Mouse (Mus musculus): Measurements from ENCODE around the gene Ceacam19.
"Not testable (repeated sequence)": the region's sequence is repeated elsewhere in the genome, so short reads cannot be mapped to it uniquely, and the experiment has no call there.

Ceacam19 gene

DNA sequence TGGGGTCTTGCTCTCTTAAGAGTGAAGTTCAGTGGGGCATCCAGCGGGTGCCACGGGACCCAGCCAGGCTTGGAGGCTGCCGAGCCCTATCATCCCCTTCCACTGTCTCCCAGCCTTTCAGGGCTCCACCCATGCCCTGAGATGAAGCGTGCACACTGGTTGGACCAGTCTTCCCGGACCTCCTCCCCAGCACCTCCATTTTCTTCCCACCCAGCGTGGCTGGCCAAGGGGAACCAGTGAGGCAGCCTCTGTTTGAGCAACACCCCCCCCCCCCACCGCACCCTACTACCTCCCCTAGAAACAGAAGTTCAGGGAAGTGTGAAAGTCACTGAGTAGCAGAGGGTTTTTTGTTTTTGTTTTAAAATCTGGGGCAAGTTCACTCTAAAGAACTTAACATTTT lies at the start of gene Ceacam19:
TSS of gene Ceacam19 (minus strand) at position 117 of the 400 bp plus-strand sequence.
- DNase-seq (ENCODE audit: low read depth, low spot score) = no peak

DNA sequence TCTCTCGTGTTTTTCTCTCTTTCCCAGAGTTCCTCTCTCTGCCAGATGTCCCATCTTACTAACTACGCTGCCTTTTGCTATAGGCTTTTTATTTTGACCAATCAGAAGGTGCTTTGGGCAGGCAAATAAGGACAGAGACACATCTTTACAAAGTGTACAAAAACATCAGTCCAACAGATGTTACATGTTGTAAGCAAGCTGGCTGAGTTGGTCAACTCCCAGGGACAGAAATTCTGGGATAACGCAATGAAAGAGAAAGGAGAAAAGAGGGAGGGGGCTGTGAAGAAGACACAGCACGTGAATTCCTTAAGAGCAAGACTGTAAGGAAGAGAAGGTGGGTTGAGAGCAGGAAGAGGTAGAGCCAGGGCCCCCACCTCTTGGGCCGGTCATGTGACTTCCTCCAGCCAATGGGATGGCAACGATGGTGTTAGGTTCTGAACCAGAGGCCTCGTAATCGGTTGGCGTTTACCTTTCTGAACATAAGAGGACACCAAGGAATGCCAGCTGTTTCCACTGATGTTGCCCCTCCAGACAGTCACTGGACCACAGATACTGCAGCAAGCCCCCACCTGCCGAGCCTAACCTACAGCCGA lies 49.6 kb upstream of the Ceacam19 start:
- no peak for DNase-seq (ENCODE audit: low read depth, low spot score)

DNA sequence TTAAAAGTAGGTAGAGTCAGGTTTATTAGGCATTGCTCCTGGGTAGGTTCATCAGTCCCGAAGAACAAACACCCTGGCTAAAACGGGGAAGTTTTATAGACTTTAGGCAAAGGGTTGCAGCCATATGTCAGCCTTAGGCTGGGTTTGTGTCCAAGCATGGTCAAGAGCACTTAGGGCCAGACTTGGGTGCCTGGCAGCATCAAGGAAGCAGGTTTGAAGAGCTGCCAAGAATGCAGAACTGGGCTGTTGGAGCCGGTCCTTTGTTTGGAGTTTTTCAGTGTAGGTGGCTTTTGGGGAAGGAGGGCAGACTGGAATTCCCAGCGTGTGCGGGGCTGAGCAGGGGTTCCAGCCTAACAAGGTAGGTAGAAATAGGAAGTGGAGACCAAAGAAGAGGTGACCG lies 48.2 kb upstream of the Ceacam19 start:
- no peak for DNase-seq (ENCODE audit: low read depth, low spot score)

DNA sequence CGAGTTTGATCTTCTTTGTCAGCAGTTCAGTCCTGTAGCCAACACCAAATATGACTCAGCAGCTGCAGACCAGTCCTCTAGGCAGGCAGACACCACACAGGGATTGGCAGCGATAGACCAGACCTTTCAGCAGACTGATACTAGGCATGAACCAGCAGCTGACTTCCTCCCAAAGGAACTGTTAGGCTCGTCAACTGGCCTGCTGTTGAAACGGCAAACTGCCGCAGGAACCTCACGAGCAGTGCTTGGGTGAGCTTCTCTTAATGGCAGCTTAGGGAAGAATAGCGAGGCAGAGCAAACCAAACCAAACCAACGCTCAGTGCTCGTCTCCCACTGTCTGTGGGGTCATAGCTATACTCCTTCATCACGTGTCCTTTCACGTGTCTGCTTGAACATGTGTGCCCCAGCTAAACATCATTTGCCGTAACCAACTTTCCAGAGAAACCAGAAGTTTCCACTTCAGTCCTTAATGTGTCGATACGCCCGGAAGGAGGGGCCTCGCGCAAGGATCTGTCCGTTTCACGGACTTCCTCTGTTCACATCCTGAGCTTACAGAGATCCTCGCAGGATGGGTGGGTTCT lies 47.5 kb upstream of the Ceacam19 start:
- no peak for DNase-seq (ENCODE audit: low read depth, low spot score)

DNA sequence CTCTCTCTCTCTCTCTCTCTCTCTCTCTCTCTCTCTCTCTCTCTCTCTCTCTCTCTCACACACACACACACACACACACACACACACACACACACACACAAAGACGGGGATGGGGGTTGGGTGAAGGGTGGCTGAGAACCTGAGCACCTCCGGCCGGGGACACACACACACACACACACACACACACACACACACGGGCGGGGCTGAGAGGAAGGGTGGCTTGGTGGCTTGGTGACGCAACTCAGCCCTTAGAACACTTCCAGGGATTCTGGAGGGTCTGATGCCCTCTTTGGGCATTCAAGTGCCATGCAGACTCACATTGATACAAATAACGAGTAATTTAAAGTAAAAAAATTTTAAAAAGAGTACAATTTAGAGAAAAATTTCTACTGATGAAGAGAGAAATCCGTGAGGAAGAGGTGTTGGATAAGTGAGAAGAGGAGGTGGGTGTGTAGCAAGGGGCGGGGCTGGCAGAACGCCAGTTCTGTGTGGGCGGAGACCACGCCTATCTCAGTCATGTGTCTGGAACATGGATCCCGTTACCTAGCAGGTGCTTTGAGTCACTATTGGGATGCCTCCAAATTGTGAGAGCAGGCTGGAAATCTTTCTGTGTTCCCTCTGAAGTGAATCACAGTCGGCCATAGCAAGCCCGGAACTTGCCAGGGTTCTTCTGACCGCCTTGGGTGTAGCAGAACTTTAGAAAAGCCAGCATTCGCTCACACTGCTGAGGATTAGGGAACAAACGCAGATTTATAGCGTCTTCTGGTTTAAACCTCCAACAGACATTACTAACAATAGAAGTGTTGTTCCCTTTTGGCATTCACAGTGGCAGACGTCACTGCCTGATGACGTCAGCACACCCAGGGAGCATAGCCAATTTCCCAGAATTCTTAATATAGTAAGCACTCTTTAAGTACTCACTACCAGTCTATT lies 45.4 kb upstream of the Ceacam19 start:
- no peak for DNase-seq (ENCODE audit: low read depth, low spot score)

DNA sequence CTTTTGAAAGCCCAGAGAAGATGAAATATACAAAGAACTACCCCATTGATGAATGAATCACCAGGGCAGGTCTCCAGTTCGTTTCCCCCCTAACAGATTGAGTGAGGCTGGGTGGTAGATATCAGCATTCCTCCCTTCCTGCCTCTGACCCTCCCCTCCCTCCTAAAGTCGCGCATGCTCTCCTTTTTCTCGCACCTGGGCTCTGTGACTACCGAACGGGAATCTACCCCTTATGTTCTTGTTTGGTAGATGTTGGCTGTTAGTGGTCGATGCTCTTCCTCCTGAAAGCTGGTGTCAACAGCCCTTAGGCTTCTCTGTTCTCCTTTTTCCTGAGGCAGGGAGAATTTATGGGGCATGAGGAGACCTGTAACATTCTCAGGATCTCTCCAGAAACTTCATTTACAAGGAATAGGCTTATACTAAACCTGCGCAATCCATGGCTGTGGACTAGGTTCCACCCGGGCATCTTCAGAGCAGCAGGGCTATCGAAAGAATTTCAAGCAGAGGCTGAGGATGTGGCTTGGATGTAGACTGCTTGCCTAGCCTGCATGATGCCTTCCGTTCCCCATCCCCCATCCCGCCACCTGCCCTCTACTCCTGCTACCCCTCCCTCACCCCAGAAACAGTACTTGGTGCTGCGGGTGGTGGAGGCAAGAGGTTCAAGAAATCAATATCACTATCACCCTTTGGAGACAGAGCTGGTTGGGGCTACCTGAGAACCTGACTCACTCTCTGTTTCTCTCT lies 44.5 kb upstream of the Ceacam19 start:
- no peak for DNase-seq (ENCODE audit: low read depth, low spot score)

DNA sequence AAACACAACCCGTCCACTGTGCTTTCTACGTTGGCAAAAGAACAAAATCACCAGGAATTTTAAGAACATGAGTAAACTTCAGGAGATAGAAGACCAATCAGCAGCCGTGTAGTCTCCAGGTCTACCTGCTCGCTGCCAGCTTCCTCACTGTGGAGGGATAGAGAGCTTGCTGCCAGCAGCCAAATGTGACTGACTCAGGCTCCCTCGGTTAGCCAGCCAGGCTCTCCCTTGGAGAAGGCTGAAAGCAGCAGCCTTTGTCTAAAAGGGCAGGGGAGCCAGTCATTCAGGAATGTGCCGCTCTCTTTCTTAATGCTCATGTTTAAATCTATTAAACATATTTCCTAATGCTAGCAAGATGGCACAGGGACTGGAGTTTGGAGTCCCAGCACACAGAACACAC lies 42.7 kb upstream of the Ceacam19 start:
- not testable (repeated sequence) for DNase-seq (ENCODE audit: low read depth, low spot score)

DNA sequence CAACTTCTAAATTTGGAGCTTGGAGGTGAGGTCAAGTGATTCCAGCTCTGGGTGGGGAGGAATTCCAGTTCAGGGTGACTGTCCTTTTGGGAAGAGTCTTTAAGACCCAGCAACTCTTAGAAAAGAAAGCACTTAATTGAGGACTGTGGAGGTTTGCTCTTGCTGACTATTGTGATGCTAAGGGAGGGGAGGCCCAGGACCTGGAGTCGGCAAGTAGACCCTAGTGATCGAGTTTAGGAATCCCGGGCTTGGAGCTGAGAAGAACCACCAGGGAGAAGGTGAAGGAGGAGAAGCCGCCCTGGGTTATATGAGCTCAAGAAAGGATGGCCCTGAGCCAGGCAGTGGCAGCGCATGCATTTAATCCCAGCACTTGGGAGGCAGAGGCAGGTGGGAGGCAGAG lies 40.7 kb upstream of the Ceacam19 start:
- DNase-seq (ENCODE audit: low read depth, low spot score) = peak; percentile 56

DNA sequence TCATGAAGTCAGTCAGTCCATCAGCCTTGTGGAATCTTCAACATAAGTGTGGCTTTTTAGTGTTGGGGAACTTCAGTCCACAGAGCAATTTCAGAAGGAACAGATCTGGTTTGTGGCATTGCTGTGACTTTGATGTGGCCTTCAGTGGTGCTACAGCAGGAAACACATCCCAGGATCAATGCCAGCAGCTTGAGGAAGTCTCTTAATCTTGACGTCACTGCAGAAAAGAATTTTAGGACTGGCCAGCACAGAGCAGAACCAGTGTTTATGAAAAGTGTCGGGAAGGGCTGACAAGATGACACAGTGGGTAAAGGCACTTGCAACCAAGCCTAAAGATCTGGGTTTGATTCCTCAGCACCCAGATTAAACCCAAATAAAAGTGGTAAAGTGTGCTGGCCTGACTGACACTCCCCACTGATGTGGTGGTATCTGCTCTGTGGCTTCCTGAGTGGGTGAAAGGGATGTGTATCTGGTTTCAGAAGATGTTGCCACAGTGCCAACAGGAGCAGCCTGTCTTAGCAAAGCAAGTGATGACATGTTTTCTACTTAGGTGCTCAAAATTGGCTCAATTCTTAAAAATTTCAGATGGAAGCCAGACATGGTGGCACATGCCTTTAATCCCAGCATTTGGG lies 39.2 kb upstream of the Ceacam19 start:
- DNase-seq (ENCODE audit: low read depth, low spot score) = no peak

DNA sequence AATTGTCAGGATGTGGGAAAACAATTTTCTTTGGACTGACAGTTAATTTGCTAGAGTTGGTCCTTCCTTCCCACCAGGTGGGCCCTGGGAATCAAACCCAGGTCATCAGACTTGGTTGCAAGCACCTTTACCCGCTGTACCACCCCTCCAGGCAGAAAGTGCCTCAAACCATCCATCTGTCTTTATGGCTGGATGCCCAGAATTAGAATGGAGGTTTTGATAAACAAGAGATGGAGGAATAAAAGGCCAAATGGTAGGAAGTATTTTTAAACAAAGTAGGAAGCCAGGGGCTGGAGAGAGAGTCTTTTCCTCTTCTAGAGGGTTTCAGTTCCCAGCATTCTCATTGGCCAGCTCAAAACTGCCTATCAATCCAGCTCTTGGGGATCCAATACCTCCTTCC lies 37.6 kb upstream of the Ceacam19 start:
- no peak for DNase-seq (ENCODE audit: low read depth, low spot score)

DNA sequence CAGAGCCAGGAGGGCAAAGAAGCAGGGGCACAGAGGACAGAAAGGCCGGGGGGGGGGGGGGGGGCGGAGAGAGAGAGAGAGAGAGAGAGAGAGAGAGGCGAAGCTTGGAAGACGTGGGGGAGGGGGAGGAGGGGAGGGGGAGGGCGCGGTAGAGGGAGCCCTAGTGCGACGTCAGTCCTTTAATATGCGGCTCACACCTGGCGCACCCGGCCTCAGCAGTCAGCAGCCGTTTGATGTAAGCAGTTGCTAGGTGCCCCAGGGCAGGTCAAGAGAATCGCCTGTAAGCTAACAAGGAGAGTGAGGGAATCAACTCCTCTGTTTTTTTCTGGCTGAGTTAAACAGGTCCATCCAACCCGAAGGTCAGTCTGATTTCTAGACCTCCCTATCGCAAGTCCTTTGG lies 36.0 kb upstream of the Ceacam19 start:
- DNase-seq (ENCODE audit: low read depth, low spot score) = no peak

DNA sequence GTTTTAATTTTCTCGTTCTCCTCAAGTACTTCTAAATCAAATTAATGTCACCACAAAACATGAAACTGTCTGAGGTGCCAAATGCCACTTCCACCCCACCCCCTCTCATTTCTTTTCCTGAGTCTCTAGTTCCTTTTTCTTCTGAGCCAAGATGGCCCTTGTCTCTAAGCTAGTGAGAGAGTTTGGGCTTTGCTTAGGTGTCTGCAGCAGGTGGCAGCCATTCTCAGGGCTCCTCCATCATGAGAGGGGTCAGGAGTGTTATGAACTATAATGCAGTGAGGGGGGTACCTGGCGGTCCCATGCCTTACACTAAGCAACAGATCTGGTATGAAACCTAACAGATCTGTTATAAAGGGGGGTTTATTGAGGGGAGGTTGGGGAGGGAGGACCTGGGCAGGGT lies 35.6 kb upstream of the Ceacam19 start:
- no peak for DNase-seq (ENCODE audit: low read depth, low spot score)

DNA sequence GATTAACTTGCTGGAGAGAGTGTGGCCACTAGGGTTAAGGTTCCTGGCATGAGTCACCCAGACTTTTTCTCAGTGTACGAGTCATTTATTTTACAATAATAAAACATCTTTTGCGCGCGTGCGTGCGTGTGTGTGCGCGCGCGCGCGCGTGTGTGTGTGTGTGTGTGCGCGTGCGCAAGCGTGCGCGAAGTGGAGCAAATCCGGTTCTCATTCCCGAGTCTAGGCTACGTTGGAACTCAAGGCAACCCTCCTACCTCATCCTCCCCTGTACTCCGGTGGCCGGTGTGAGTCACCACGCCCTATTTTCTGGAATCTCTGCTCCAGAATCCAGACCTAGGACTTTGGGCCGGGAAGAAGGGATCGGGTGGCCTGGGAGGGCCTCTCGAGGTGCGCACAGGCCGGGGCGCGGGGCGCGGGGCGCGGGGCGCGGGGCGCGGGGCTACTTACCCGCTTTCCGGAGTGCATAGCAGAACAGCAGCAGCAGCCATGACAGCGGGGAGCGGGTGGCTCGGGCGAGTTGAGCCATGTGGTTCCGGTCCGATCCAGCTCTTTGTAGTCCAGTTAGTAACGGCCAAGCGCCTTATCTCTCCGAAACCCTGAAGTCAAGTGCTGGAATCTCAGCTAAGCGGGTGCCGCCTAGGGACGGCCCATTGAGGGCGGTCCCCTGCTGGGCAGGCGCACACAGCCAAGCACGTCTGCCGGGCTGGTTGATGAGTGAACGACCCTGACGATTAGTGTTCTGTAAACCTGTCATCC lies 32.9 kb upstream of the Ceacam19 start, which contains the start of gene Pvr:
TSS of gene Pvr (minus strand) at position 655 of the 756 bp plus-strand sequence.
- DNase-seq (ENCODE audit: low read depth, low spot score) = peak; percentile 74

DNA sequence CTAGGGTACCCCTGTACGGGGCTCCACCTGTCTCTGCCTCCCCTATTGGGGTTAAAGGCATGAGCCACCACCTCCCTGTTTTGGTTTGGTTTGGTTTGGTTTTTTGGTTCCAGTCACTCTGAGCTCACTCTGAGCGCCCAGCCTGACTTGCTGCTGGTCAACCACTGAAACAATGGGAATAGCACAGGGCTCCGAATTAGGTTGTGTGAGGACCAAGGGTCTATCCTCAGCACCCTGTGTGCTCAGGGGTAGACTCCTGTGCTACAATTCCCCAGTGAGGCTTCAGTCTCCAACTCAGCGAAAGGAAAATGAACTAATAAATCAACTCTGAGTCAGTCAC lies 32.4 kb upstream of the Ceacam19 start:
- no peak for DNase-seq (ENCODE audit: low read depth, low spot score)

DNA sequence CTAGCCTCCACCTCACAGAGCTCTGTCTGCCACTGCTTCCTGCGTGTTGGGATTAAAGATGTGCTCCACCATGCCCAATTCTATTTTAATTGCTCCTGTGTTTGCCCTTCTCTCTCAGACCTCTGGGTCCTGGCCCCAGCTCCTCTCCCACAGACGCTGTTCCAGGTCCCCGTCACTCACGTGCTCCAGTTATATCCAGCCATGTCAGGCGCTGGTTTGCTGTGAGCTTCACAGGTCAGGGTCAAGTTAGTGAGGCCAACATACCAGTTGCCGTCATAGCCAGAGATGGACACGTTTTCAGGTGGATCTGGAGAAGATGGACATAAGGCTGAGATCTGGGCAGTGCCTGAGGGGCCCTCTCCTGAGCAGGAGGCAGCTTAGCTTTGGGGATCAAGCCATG lies 26.8 kb upstream of the Ceacam19 start:
- DNase-seq (ENCODE audit: low read depth, low spot score) = no peak

DNA sequence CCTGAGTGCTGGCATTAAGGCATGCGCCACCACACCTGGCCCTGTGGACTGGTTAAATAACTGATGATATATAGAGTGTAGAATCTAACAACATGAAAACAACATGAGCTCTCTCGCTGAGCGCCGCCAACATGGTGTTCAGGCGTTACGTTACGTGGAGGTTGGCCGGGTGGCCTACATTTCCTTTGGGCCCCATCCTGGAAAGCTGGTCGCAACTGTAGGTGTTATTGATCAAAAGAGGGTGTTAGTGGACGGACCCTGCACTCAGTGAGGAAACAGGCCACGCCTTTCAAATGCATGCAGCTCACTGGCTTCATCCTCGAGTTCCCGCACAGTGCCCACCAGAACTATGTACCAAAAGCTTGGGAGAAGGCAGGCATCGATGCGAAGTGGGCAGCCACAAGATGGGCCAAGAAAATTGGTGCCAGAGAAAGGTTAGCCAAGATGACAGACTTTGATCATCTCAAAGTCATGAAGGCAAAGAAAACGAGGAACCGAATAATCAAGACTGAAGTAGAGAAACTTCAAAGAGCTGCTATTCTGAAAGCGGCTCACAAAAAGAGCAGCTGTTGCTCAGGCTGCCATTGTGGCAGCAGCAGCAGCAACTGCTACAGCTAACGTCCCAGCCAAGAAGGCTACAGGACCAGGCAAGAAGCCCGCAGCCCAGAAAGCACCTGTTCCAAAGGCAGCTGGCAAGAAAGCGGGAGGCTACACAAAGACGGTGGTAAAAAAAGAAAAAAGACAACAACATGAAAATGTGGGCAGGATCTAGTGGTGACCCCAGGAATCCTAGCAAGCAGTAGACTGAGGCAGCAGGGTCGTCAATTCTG lies 24.1 kb upstream of the Ceacam19 start:
- no peak for DNase-seq (ENCODE audit: low read depth, low spot score)

DNA sequence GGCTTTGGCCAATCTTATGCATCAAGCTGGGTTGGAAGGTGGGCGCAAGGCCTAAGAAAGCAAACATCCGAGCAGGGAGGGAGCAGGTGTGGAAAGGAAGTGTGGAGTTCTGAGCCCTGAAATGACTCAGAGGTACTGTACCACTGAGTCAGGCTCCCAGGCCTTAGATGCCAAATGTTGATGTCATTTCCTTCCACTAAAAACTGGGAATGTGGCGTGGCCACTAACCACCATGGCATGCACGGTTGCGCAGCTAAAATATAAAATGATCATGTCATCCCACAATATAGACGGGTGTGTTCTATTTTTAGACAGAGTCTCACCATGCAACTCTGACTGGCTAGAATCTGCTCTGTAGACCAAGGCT lies 23.5 kb upstream of the Ceacam19 start:
- no peak for DNase-seq (ENCODE audit: low read depth, low spot score)

DNA sequence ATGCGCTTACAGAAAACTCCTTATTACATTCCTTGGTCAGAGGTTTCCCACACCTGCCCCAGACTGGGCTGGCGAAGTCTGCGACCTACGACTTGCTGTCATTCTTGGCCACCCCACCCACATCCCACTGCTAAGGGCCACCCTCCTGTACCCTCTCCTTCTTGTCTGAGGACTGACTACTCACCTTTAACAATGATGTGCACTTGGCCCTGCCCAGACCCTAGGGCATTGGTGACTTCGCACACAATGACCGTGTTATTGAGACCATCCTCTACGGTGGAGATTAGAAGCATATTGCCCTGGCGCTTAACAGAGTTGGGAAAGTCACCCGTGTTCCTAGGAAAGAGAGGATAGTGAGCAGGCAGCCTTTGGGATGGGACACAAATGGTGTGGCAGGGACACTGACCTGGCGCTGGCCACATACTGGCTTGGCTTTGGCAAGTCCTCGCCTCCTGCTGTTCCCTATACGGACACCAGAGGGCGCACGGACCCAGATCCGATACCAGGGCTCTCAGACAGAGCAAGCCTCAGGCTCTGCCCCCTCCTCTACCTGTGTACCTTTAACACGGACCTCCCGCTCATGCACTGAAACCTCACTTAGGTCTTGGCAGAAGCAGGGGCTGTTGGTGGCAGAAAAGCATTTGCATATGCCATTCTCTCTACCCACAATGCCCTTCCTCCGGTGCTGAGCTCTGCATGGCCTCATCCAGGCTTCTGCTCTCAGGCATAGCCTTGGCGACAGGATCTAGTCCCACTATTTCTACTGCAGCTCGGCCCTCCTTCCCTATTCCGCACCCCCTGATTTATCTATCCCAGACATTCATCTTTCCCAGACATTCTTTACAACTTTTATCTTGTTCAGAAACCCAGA lies 22.9 kb upstream of the Ceacam19 start:
- DNase-seq (ENCODE audit: low read depth, low spot score) = no peak

DNA sequence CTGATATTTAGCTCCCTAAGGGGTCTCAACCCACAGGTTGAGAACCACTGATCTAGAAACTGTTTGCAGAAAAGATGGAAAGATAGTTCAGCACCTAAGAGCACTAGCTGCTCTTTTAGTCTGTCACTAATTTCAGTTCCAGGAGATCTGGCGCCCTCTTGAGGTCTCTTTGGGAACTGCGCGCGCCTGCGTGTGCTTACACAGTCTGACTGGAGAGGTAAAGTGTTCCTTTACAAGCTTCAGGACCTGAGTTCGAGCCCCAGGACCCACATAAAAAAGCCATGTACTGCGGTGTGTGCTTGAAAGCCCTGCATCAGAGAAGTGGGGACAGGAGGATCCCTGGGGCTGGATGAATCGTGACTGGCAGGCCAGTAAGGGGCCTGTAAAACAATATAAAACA lies 2.1 kb upstream of the Ceacam19 start:
- DNase-seq (ENCODE audit: low read depth, low spot score) = peak; percentile 71

All from WW6 (cell line).